Mouse (Mus musculus) testis, adult 2 months (tissue): Measurements from ENCODE around the gene Actn1. TPM values are rescaled to one million over a fixed set of nuclear protein-coding genes. Genes with fewer than 3 reads are reported as not detected.

Experiments
- H3K27ac ChIP-seq: fragments of 200-500 bp; 2 replicates; pipeline ENCODE4 v1.5.1; 2012; ENCODE audit warnings: low read depth, low read length; ENCODE audit not compliant: control insufficient read depth, insufficient read depth
- H3K27me3 ChIP-seq: fragments of 200-500 bp; 2 replicates; pipeline ENCODE4 v1.6.1; 2012; ENCODE audit warnings: mild to moderate bottlenecking, low read length, moderate library complexity; ENCODE audit not compliant: control insufficient read depth, insufficient read depth
- H3K36me3 ChIP-seq: fragments of 200-500 bp; 2 replicates; pipeline ENCODE4 v1.6.1; 2012; ENCODE audit warnings: mild to moderate bottlenecking, low read length; ENCODE audit not compliant: control insufficient read depth, insufficient read depth
- H3K4me1 ChIP-seq: fragments of 200-500 bp; 2 replicates; pipeline ENCODE4 v1.6.1; 2012; ENCODE audit warnings: low read length; ENCODE audit not compliant: control insufficient read depth, insufficient read depth
- H3K4me3 ChIP-seq: fragments of 200-500 bp; 2 replicates; pipeline ENCODE4 v1.5.1; 2012; ENCODE audit warnings: low read depth, mild to moderate bottlenecking, low read length, moderate library complexity, mixed read lengths; ENCODE audit not compliant: control insufficient read depth
- CTCF ChIP-seq: fragments of 200-500 bp; IDR thresholded peaks from 2 replicates; pipeline ENCODE4 v1.5.1; 2012; ENCODE audit warnings: low read depth, mild to moderate bottlenecking, inconsistent platforms, low read length, moderate library complexity; ENCODE audit not compliant: control insufficient read depth, insufficient read depth, insufficient replicate concordance
- POLR2A ChIP-seq: fragments of 200-500 bp; IDR thresholded peaks from 2 replicates; pipeline ENCODE4 v1.6.1; 2012; ENCODE audit warnings: low read depth, mild to moderate bottlenecking, inconsistent platforms, low read length, moderate library complexity; ENCODE audit not compliant: control insufficient read depth
- polyA plus RNA-seq: library from polyadenylated mRNA; depleted of rRNA; stranded (reverse); fragments of >200 nt; gene quantifications from 2 replicates; pipeline ENCODE4 v1.2.3, GENCODE M21; 2012

The Actn1 gene
- polyA plus RNA-seq, 1 experiment: 7.6 TPM

DNA sequence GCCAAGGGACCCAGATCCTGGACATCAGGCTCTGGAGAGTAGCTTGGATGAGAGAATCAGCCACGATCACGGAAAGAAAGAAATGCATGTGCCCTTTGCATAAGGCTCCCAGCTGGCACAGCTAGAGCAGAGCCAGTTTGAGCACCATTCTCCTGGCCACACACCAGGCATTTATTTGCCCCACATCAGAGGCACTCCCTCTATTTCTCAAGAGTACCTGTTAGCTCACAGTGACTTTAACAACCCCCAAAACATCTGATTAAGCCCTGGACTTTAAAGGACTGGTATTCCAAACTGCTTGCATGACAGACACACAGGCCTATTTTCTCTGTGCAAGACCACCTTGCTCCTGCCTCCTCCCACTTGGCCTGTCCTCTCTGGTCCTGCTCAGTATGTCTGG is 78.3 kb downstream of the Actn1 start:
- TF ChIP-seq POLR2A (no peak), CTCF (no peak)
- no peak overlapping the region for H3K27ac ChIP-seq
- no peaks in the 10 kb centered on the region for H3K27me3 ChIP-seq
- H3K36me3 ChIP-seq: no peaks in the 10 kb centered on the region
- no peak overlapping the region for H3K4me3 ChIP-seq
- no peaks in the 10 kb centered on the region for H3K4me1 ChIP-seq

DNA sequence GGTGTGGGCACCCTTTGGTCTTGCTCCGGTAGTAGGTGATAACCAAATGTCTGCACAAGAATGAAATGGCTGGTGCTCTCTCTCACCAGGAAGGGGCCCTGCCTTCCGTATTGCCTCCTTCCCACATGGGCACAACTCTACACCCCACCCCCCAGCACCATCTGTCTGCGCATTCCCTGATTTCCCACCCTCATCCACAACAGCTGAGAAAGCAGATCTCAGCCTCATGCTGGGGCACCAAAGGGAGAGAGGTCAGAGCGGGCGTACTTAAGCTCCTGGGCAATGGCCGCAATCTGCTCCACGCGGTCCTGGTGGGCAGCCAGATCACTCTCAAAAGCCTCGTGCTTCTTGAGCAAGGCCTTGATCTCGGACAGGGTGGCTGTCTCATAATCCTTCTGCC is 82.1 kb downstream of the Actn1 start:
- Histone ChIP-seq H3K27me3 (no peaks in the 10 kb centered on the region), H3K36me3 (no peaks in the 10 kb centered on the region), H3K4me3 (no peak overlapping the region), H3K4me1 (no peaks in the 10 kb centered on the region), H3K27ac (no peak overlapping the region)
- TF ChIP-seq CTCF: no peak
- TF ChIP-seq POLR2A: no peak

DNA sequence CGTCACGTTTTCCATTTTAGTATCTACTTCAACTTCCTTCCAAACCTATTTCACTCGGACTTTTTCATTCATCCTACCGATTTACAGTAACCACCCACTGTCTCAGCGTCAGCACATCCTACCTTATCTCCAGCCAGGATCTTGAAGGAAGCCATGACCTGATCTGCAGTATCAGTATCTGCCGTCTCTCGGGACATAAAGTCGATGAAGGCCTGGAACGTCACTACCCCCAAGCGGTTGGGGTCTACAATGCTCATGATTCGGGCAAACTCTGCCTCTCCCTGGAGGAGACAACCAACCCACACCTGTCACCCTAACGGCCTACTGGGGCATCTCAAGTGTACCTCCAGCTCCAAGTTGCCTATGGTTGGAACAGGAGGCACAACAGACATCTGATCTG is 91.4 kb downstream of the Actn1 start:
- Histone ChIP-seq H3K36me3 (no peaks in the 10 kb centered on the region), H3K27ac (no peak overlapping the region), H3K4me3 (peak overlapping the region; percentile 83), H3K27me3 (no peaks in the 10 kb centered on the region), H3K4me1 (peaks cover 4% of the 10 kb centered on the region)
- TF ChIP-seq CTCF: no peak
- TF ChIP-seq POLR2A: no peak

DNA sequence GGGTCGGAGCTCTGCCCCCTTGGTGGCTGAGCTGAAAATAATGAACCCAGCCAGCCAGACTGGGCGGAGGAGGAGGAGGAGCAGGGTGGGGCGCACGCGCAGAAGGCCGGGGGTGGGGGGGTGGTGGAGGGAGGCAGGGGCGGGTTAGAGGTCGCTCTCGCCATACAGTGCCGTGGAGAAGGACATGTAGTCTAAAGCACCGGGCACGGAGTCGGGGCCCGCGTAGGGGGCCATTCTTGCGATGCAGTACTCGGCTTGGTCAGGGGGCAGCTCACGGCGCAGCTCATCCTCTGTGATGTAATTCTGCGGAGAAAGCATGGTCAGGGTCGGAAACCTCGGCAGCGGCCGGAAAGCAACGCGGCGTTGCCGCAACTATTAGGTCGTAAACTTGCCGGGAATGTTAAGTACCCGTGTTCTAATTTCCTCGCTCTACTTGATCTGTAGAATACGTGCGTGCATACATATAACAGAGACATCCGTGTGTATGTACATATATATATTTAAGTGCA is 91.9 kb downstream of the Actn1 start:
- Histone ChIP-seq H3K36me3 (no peaks in the 10 kb centered on the region), H3K4me1 (peaks cover 4% of the 10 kb centered on the region), H3K4me3 (peak overlapping the region; percentile 97), H3K27ac (peak overlapping the region; percentile 78), H3K27me3 (no peaks in the 10 kb centered on the region)
- TF ChIP-seq POLR2A (peak; percentile 80), CTCF (no peak)

DNA sequence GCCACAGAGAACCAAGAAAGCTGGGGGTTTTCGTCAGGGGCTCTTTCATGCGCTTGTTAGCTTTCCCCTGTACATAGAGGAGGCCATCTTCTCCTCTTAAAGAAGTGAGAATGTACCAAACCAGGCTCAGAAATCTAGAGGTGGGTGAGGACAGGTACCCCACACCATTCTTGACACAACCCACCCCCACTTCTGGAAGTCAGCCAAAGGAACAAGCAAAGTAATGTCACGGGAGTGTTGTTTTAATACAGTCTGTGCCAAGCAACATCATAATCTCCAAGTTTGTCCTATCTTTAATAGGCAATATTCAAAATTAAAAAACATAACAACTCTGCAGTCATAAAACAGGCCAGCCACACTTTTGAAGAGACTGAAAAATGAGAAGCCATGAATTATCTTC is 92.8 kb downstream of the Actn1 start:
- Histone ChIP-seq H3K36me3 (no peaks in the 10 kb centered on the region), H3K27ac (no peak overlapping the region), H3K4me1 (peaks cover 4% of the 10 kb centered on the region), H3K4me3 (no peak overlapping the region), H3K27me3 (no peaks in the 10 kb centered on the region)
- TF ChIP-seq CTCF: no peak
- no peak for TF ChIP-seq POLR2A

DNA sequence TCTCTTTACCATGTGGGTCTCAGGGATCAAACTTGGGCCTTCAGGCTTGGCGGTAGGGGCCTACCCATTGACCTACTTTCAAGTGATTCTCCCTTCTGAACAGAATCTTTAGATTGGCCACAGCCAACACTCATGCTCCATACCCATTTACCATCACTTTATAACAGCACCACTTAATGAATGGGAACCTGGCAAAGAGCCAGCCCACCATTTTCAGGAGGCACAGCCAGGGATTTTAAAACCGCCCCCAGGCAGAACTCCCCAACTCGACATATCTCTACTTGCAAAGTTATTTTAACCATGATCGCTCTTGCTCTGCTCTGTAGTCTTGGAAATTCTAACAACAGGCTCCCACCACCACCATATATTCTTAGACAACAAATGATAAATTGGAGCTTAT is 93.5 kb downstream of the Actn1 start:
- no peaks in the 10 kb centered on the region for H3K27me3 ChIP-seq
- no peak overlapping the region for H3K4me3 ChIP-seq
- H3K36me3 ChIP-seq: no peaks in the 10 kb centered on the region
- H3K4me1 ChIP-seq: peaks cover 5% of the 10 kb centered on the region
- H3K27ac ChIP-seq: no peak overlapping the region
- TF ChIP-seq POLR2A: no peak
- no peak for TF ChIP-seq CTCF

DNA sequence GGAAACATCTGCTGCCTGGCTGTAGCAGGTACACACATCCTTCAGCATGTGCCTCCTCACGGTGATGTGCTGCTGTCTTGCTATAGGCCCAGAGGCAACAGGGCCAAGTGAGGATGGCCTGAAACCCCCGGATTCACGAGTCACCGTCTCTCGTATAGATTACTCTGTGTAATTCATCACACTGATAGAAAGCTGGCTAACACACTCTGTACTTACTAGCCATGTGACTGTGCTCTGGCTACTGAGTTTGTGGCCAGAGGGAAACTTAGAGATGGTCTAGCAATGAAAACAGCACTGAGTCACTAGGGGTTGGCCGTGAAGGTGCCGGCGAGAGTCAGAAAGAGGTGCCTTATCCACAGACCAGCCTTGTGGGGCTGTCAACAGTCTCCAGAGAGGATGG is 95.6 kb downstream of the Actn1 start:
- Histone ChIP-seq H3K27me3 (no peaks in the 10 kb centered on the region), H3K4me3 (no peak overlapping the region), H3K4me1 (peaks cover 7% of the 10 kb centered on the region), H3K36me3 (no peaks in the 10 kb centered on the region), H3K27ac (no peak overlapping the region)
- TF ChIP-seq POLR2A (no peak), CTCF (no peak)

DNA sequence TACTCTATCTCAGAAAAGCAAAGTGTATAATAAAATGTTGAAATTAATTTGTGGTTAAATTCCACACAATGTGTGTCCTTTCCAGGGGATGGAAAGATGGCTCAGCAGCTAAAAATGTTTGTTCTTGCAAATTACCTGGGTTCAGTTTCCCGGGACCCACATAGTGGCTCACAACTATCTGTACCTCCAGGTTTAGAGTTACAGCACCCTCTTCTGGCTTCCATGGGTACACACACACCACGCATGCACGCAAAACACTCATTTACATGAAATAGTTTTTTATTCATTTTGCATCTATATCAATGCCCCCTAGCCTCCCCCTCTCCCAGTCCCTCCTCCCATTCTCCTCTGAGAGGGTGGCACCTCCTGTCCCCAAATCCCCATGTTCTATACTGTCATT is 97.7 kb downstream of the Actn1 start:
- TF ChIP-seq POLR2A (no peak), CTCF (no peak)
- Histone ChIP-seq H3K36me3 (no peaks in the 10 kb centered on the region), H3K27ac (no peak overlapping the region), H3K4me3 (no peak overlapping the region), H3K27me3 (no peaks in the 10 kb centered on the region), H3K4me1 (peaks cover 4% of the 10 kb centered on the region; the same call in 1 of the 2 replicates)
